ENCODE assay signal across 26 mouse cellular contexts in the genomic region with DNA sequence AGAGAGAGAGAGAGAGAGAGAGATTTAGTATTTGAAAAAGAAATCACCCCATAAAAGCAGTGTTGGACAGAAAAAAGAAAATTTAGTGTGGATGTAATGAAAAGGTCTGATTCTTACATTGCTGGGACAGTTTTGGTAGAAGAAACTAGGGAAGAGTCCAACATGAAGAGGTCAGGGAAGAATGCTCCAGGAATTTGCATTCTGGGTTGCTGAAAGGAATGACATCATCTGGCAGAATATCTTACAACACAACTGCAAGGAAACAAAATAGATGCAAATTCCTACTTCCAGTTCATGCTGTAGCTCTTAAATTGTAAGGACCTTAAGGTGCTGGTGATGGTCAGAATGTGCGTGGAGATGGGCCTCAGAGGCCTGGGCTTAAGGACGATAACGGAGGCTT.
"Had no signal": no experiment of that assay in that cellular context is flagged by ENCODE, and none has a peak within 500 bp of the region (broad histone marks: within the 10 kb centered on the region; RNA-seq: fewer than 3 reads in every experiment).

No protein-coding gene starts in this region.

- H3K9me3 ChIP-seq: heart, embryonic 10.5 days; heart, embryonic 13.5 days; heart, embryonic 15.5 days; hindbrain, embryonic 13.5 days; hindbrain, embryonic 15.5 days; kidney, embryonic 15.5 days; limb, embryonic 13.5 days; limb, embryonic 15.5 days; liver, embryonic 12.5 days had no signal

- H3K4me2 ChIP-seq: heart, embryonic 13.5 days; heart, embryonic 15.5 days; hindbrain, embryonic 13.5 days; hindbrain, embryonic 15.5 days; kidney, embryonic 15.5 days; limb, embryonic 13.5 days; limb, embryonic 15.5 days; liver, embryonic 12.5 days had no signal

- H3K27me3 ChIP-seq: heart, embryonic 13.5 days; heart, embryonic 15.5 days; hindbrain, embryonic 13.5 days; hindbrain, embryonic 15.5 days; kidney, embryonic 15.5 days; limb, embryonic 13.5 days; limb, embryonic 15.5 days; liver, embryonic 12.5 days had no signal

- H3K36me3 ChIP-seq: heart, embryonic 10.5 days; heart, embryonic 13.5 days; heart, embryonic 15.5 days; hindbrain, embryonic 13.5 days; hindbrain, embryonic 15.5 days; kidney, embryonic 15.5 days; limb, embryonic 13.5 days; limb, embryonic 15.5 days; liver, embryonic 12.5 days had no signal

- ATAC-seq: hindbrain, postnatal 0 days; intestine, embryonic 16.5 days; liver, embryonic 12.5 days had no signal

- DNase-seq: gastrocnemius, postnatal 14 days; gastrocnemius, postnatal 36 days; heart, adult 11 months; heart, adult 2 months; heart, postnatal 14 days; heart, postnatal 36 days; kidney, adult 11 months; kidney, adult 2 months; kidney, adult 9 months; kidney, postnatal 14 days; kidney, postnatal 36 days; layer of hippocampus, adult 9-11 months; layer of hippocampus, postnatal 36 days; left cerebral cortex, postnatal 4 days had no signal

- H3K27ac ChIP-seq: heart, adult 2 months; heart, embryonic 10.5 days; heart, embryonic 13.5 days; heart, embryonic 15.5 days; hindbrain, embryonic 13.5 days; hindbrain, embryonic 15.5 days; hindbrain, postnatal 0 days; kidney, embryonic 15.5 days; limb, embryonic 13.5 days; limb, embryonic 15.5 days; liver, embryonic 12.5 days; liver, embryonic 14.5 days had no signal

- H3K9ac ChIP-seq: heart, embryonic 13.5 days; heart, embryonic 15.5 days; hindbrain, embryonic 13.5 days; hindbrain, embryonic 15.5 days; kidney, embryonic 15.5 days; limb, embryonic 13.5 days; limb, embryonic 15.5 days; liver, embryonic 12.5 days; liver, embryonic 14.5 days had no signal

- H3K4me1 ChIP-seq: heart, embryonic 10.5 days; heart, embryonic 13.5 days; heart, embryonic 15.5 days; hindbrain, embryonic 13.5 days; hindbrain, embryonic 15.5 days; kidney, embryonic 15.5 days; liver, embryonic 12.5 days had no signal

- H3K4me3 ChIP-seq: heart, adult 2 months; heart, embryonic 10.5 days; heart, embryonic 13.5 days; heart, embryonic 15.5 days; hindbrain, embryonic 13.5 days; hindbrain, embryonic 15.5 days; kidney, embryonic 15.5 days; limb, embryonic 13.5 days; limb, embryonic 15.5 days; liver, embryonic 12.5 days had no signal
